Mouse (Mus musculus) natural killer cell, adult 2 months (primary cell): ENCODE measurements around the gene Gm49342.
"Not testable (repeated sequence)": the region's sequence is repeated elsewhere in the genome, so short reads cannot be mapped to it uniquely, and the experiment has no call there.

ENCODE experiments used
- DNase-seq, 2 experiments: peaks; one replicate each; pipeline ENCODE4 v3.0.0; 2022; ENCODE audit warnings: low spot score in 2 of 2

Gm49342 gene

GRCm38 (mm10) chr14:50936649-50937048 lies 7.7 kb upstream of the Gm49342 start:
- no peak for DNase-seq

- DNase-seq, result no peak
These were observed 6.0 kb upstream of the Gm49342 start for GRCm38 (mm10) chr14:50938119-50938908.

- no peak for DNase-seq
These were observed 5.4 kb upstream of the Gm49342 start for GRCm38 (mm10) chr14:50938940-50939339.

GRCm38 (mm10) chr14:50944668-50945033 lies 334 bp downstream of the Gm49342 start:
- DNase-seq, result not testable (repeated sequence)

GRCm38 (mm10) chr14:50945081-50945480 lies 764 bp downstream of the Gm49342 start:
- not testable (repeated sequence) for DNase-seq

GRCm38 (mm10) chr14:50945526-50945925 lies 1.2 kb downstream of the Gm49342 start:
- DNase-seq, result not testable (repeated sequence)

- no peak for DNase-seq
These were observed 11.2 kb downstream of the Gm49342 start for GRCm38 (mm10) chr14:50955487-50955886.

- peak; percentile 53 to 63 for DNase-seq
These were observed 11.7 kb downstream of the Gm49342 start, which contains the start of gene Pnp2 for GRCm38 (mm10) chr14:50955942-50956508. Gene Pnp2 (plus strand): TSS chr14:50955992.

GRCm38 (mm10) chr14:50956724-50957123 lies 12.4 kb downstream of the Gm49342 start:
- DNase-seq, result not testable (repeated sequence)

GRCm38 (mm10) chr14:50957146-50957545 lies 12.8 kb downstream of the Gm49342 start:
- DNase-seq, result not testable (repeated sequence)

- DNase-seq, result not testable (repeated sequence)
These were observed 14.1 kb downstream of the Gm49342 start for GRCm38 (mm10) chr14:50958289-50958995.

GRCm38 (mm10) chr14:50968216-50968980 lies 24.1 kb downstream of the Gm49342 start:
- no peak for DNase-seq

- DNase-seq, result no peak
These were observed 24.7 kb downstream of the Gm49342 start for GRCm38 (mm10) chr14:50969041-50969440.

GRCm38 (mm10) chr14:50969558-50970544 lies 25.5 kb downstream of the Gm49342 start:
- DNase-seq, result no peak

GRCm38 (mm10) chr14:50970822-50971221 lies 26.5 kb downstream of the Gm49342 start:
- DNase-seq, result no peak

- DNase-seq, result not testable (repeated sequence)
These were observed 28.7 kb downstream of the Gm49342 start for GRCm38 (mm10) chr14:50973054-50973453.

GRCm38 (mm10) chr14:50973700-50974099 lies 29.4 kb downstream of the Gm49342 start:
- no peak for DNase-seq

GRCm38 (mm10) chr14:50975001-50975400 lies 30.7 kb downstream of the Gm49342 start:
- DNase-seq, result no peak

- no peak for DNase-seq
These were observed 32.4 kb downstream of the Gm49342 start for GRCm38 (mm10) chr14:50976674-50977073.

GRCm38 (mm10) chr14:50978451-50978850 lies 34.1 kb downstream of the Gm49342 start:
- not testable (repeated sequence) for DNase-seq

GRCm38 (mm10) chr14:50979631-50980030 lies 35.3 kb downstream of the Gm49342 start:
- DNase-seq, result no peak
